Mouse (Mus musculus) kidney, postnatal 0 days (tissue): ENCODE data around the gene Gm49396. TPM values are rescaled to one million over a fixed set of nuclear protein-coding genes. Genes with fewer than 3 reads are reported as not detected.

Source experiments
- ATAC-seq: fragments of 200-750 bp; cut with Nextera tagmentation; replicated peaks from 2 replicates; pipeline ENCODE4 v1.8.0; 2017; ENCODE audit warnings: low read depth, moderate number of reproducible peaks, moderate TSS enrichment, moderate library complexity; ENCODE audit not compliant: low FRiP score
- DNase-seq: peaks from one replicate; pipeline ENCODE4 v3.0.0-alpha.2; 2016; ENCODE audit warnings: low spot score
- H3K27ac ChIP-seq: fragments of 300-500 bp; sonication (generic); 2 replicates; pipeline ENCODE4 v1.5.1; 2014; ENCODE audit warnings: mild to moderate bottlenecking
- H3K27me3 ChIP-seq: fragments of 300-500 bp; sonication (generic); 2 replicates; pipeline ENCODE4 v1.6.1; 2014; ENCODE audit warnings: low read length, mixed read lengths; ENCODE audit not compliant: insufficient read depth
- H3K36me3 ChIP-seq: fragments of 300-500 bp; sonication (generic); 2 replicates; pipeline ENCODE4 v1.6.1; 2014; ENCODE audit warnings: low read length, mixed read lengths; ENCODE audit not compliant: insufficient read depth
- H3K4me1 ChIP-seq: fragments of 300-500 bp; sonication (generic); replicated peaks from 2 replicates; pipeline ENCODE4 v1.6.1; 2014; ENCODE audit warnings: antibody characterized with exemption, low read length, mixed read lengths; ENCODE audit not compliant: insufficient read depth
- H3K4me2 ChIP-seq: fragments of 300-500 bp; sonication (generic); 2 replicates; pipeline ENCODE4 v1.6.1; 2014; ENCODE audit warnings: mild to moderate bottlenecking, low read length, moderate library complexity, mixed read lengths
- H3K4me3 ChIP-seq: fragments of 300-500 bp; sonication (generic); replicated peaks from 2 replicates; pipeline ENCODE4 v1.5.1; 2014; ENCODE audit warnings: low read depth, low read length
- H3K9ac ChIP-seq: fragments of 300-500 bp; sonication (generic); 2 replicates; pipeline ENCODE4 v1.6.1; 2014; ENCODE audit warnings: low read depth, low read length
- H3K9me3 ChIP-seq: fragments of 300-500 bp; sonication (generic); replicated peaks from 2 replicates; pipeline ENCODE4 v1.6.1; 2016; ENCODE audit warnings: low read length, inconsistent platforms, mixed read lengths
- CTCF ChIP-seq: IDR thresholded peaks from 2 replicates; pipeline ENCODE4 v1.5.1; 2016; ENCODE audit warnings: antibody characterized with exemption, low read depth, mild to moderate bottlenecking, moderate library complexity
- WGBS: fragments of 180-500 bp; shearing (Covaris S2); extraction: QIAGEN DNeasy Blood & Tissue Kit; methylation state at CpG from one replicate; pipeline ENCODE4 v1.1.7; 2014; 5-methylcytosine and 5-hydroxymethylcytosine counted together
- microRNA-seq: library from miRNA; unstranded; fragments of <30 nt; microRNA quantifications from one replicate; pipeline ENCODE4, GENCODE M21; 2016
- polyA plus RNA-seq: library from polyadenylated mRNA; unstranded; fragments of >200 nt; fragmentation: Nextera tagmentation; extraction: Ambion mirVana; gene quantifications from 2 replicates; pipeline ENCODE4 v1.2.1, GENCODE M21; 2015

The Gm49396 gene
- polyA plus RNA-seq, 1 experiment from 2014 or later = 5.0 TPM

- H3K4me2 ChIP-seq = no peak overlapping the region
These were observed 50.5 kb downstream of the Gm49396 start for GRCm38 (mm10) chr7:30613529-30614112.

GRCm38 (mm10) chr7:30614454-30614853, 51.3 kb downstream of the Gm49396 start:
- H3K4me1 ChIP-seq = no peaks in the 10 kb centered on the region
- no peak for ATAC-seq
- H3K27ac ChIP-seq = no peak overlapping the region
- DNase-seq = peak; percentile 41
- no peak overlapping the region for H3K9ac ChIP-seq
- H3K4me3 ChIP-seq = no peak overlapping the region
- peak; percentile 53 for TF ChIP-seq CTCF
- no peaks in the 10 kb centered on the region for H3K27me3 ChIP-seq
- no peaks in the 10 kb centered on the region for H3K9me3 ChIP-seq
- peaks cover 23% of the 10 kb centered on the region for H3K36me3 ChIP-seq
- WGBS = 68% methylated on average over 2 of the region's 2 CpGs
- H3K4me2 ChIP-seq = no peak overlapping the region

More at GRCm38 (mm10) chr7:30613529-30614112, 50.5 kb downstream of the Gm49396 start:
- no peaks in the 10 kb centered on the region for H3K4me1 ChIP-seq
- ATAC-seq (peak; percentile 40; the same call in 1 of the 2 replicates), DNase-seq (peak; percentile 82)
- peak; percentile 81 for TF ChIP-seq CTCF
- H3K9ac ChIP-seq = no peak overlapping the region
- H3K4me3 ChIP-seq = no peak overlapping the region
- H3K9me3 ChIP-seq = no peaks in the 10 kb centered on the region
- peak overlapping the region; percentile 19; the same call in 1 of the 2 replicates for H3K27ac ChIP-seq
- WGBS = 19% methylated on average over 14 of the region's 14 CpGs
- H3K36me3 ChIP-seq = peaks cover 15% of the 10 kb centered on the region; the same call in 1 of the 2 replicates
- H3K27me3 ChIP-seq = no peaks in the 10 kb centered on the region

DNA sequence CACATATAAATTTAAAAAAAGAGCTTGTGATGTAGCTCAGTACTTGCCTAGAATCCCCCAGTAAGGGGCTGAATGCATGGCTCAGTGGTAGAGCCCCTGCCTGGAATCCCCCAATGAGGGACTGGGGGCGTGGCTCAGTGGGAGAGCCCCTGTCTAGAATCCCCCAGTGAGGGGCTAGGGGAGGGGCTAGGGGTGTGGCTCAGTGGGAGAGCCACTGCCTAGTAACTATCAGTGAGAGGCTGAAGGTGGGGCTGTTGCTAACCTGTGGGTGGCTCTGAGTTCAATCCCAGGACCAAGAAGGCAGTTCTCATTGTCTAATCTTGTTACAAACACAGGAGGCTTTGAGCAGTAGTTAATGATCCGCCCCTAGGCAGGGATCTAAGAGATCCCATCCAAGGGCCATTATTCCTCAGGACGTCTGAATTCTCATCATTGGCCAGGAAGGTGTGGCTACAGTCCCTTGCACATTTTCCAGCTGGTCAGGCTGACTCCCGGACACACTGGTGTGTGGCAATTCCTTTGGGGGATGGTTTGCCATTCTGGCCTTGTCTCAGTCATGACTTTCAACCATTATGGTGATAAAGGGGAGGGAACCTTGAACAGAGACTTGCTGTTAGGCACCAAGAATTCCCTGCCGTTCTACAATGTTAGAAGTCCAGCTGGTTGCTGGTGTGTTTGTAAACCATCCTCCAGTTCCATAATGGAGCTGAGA, 52.1 kb downstream of the Gm49396 start:
- WGBS = 62% methylated on average over 5 of the region's 5 CpGs
- Histone ChIP-seq H3K4me3 (no peak overlapping the region), H3K9me3 (no peaks in the 10 kb centered on the region), H3K36me3 (peaks cover 25% of the 10 kb centered on the region), H3K9ac (no peak overlapping the region), H3K4me1 (no peaks in the 10 kb centered on the region), H3K4me2 (no peak overlapping the region), H3K27ac (no peak overlapping the region), H3K27me3 (no peaks in the 10 kb centered on the region)
- ATAC-seq (no peak), DNase-seq (no peak)
- no peak for TF ChIP-seq CTCF

Small RNAs within 50 kb of the gene (microRNA-seq; reads per million reads assigned to microRNA genes)
- 2.4 reads per million, percentile 4 among the genes with 10 or more reads in this experiment for gene Gm38670
- gene Mir3569 = not detected

Other genes starting within 250 kb of the Gm49396 start
- 79.0 and 88.4 TPM in 2 replicates for gene Syne4, start 248.5 kb upstream of the Gm49396 start, polyA plus RNA-seq
- not detected in 2 replicates for gene E130208F15Rik, start 241.6 kb upstream of the Gm49396 start, polyA plus RNA-seq
- gene Sdhaf1, start 239.4 kb upstream of the Gm49396 start, polyA plus RNA-seq = 32.0 and 35.1 TPM in 2 replicates
- 9.3 and 9.5 TPM in 2 replicates for gene Lrfn3, start 200.6 kb upstream of the Gm49396 start, polyA plus RNA-seq
- gene Tyrobp, start 149.6 kb upstream of the Gm49396 start, polyA plus RNA-seq = 41.9 and 47.3 TPM in 2 replicates
- gene Hcst, start 143.5 kb upstream of the Gm49396 start, polyA plus RNA-seq = 2.1 and 3.4 TPM in 2 replicates
- 1.1 and 1.2 TPM in 2 replicates for gene Nfkbid, start 141.6 kb upstream of the Gm49396 start, polyA plus RNA-seq
- 24.1 and 25.4 TPM in 2 replicates for gene Aplp1, start 117.8 kb upstream of the Gm49396 start, polyA plus RNA-seq
- 0.65 and 1.5 TPM in 2 replicates for gene Kirrel2, start 105.7 kb upstream of the Gm49396 start, polyA plus RNA-seq
- gene Nphs1, start 105.0 kb upstream of the Gm49396 start, polyA plus RNA-seq = 3.8 and 4.3 TPM in 2 replicates
- gene Prodh2, start 69.7 kb upstream of the Gm49396 start, polyA plus RNA-seq = 22.9 and 34.1 TPM in 2 replicates
- gene Arhgap33, start 28.3 kb upstream of the Gm49396 start, polyA plus RNA-seq = 4.2 TPM in 2 replicates
- 15.8 and 17.7 TPM in 2 replicates for gene Hspb6, start 11.2 kb upstream of the Gm49396 start, polyA plus RNA-seq
- gene Proser3, start 11.0 kb upstream of the Gm49396 start, polyA plus RNA-seq = 5.2 and 5.6 TPM in 2 replicates
- gene Lin37, start 3.5 kb upstream of the Gm49396 start, polyA plus RNA-seq = 37.6 and 40.8 TPM in 2 replicates
- gene U2af1l4, start within 50 bp of the Gm49396 start, polyA plus RNA-seq = 100 and 102 TPM in 2 replicates
- 190 TPM in 2 replicates for gene Psenen, start 283 bp downstream of the Gm49396 start, polyA plus RNA-seq
- gene Igflr1, start 2.1 kb downstream of the Gm49396 start, polyA plus RNA-seq = 2.4 and 2.5 TPM in 2 replicates
- 4.9 and 5.9 TPM in 2 replicates for gene Kmt2b, start 25.4 kb downstream of the Gm49396 start, polyA plus RNA-seq
- gene Zbtb32, start 35.6 kb downstream of the Gm49396 start, polyA plus RNA-seq = 0.92 and 1.6 TPM in 2 replicates
- gene Upk1a, start 49.5 kb downstream of the Gm49396 start, polyA plus RNA-seq = 35.5 and 48.6 TPM in 2 replicates
- 1,603 and 1,723 TPM in 2 replicates for gene Cox6b1, start 62.8 kb downstream of the Gm49396 start, polyA plus RNA-seq
- gene Etv2, start 72.5 kb downstream of the Gm49396 start, polyA plus RNA-seq = not detected in 2 replicates
- 110 and 112 TPM in 2 replicates for gene Rbm42, start 87.0 kb downstream of the Gm49396 start, polyA plus RNA-seq
- gene Haus5, start 101.7 kb downstream of the Gm49396 start, polyA plus RNA-seq = 25.2 and 28.8 TPM in 2 replicates
- gene Pmis2, start 108.3 kb downstream of the Gm49396 start, polyA plus RNA-seq = not detected in 2 replicates
- 2.0 and 2.5 TPM in 2 replicates for gene 2200002J24Rik, start 135.6 kb downstream of the Gm49396 start, polyA plus RNA-seq
- gene Atp4a, start 148.9 kb downstream of the Gm49396 start, polyA plus RNA-seq = 4.6 and 5.0 TPM in 2 replicates
- 320 and 325 TPM in 2 replicates for gene Tmem147, start 166.2 kb downstream of the Gm49396 start, polyA plus RNA-seq
- gene Gapdhs, start 180.3 kb downstream of the Gm49396 start, polyA plus RNA-seq = 0.15 and 0.32 TPM in 2 replicates
- gene Sbsn, start 188.1 kb downstream of the Gm49396 start, polyA plus RNA-seq = 2.4 and 2.5 TPM in 2 replicates
- 1.7 and 2.7 TPM in 2 replicates for gene Dmkn, start 200.4 kb downstream of the Gm49396 start, polyA plus RNA-seq
- gene Krtdap, start 224.6 kb downstream of the Gm49396 start, polyA plus RNA-seq = 1.4 and 3.4 TPM in 2 replicates